Mouse (Mus musculus): ENCODE results near the gene Dennd5b.

- TF ChIP-seq CTCF (IDR thresholded peaks at IDR 0.05; ENCODE audit: control insufficient read depth, insufficient read depth, insufficient replicate concordance, low read depth, low read length) (no peak), POLR2A (IDR thresholded peaks at IDR 0.05; ENCODE audit: control insufficient read depth, low read depth, low read length) (no peak)
These were observed 43.5 kb downstream of the Dennd5b start for GRCm38 (mm10) chr6:149057947-149058391.
